Mouse (Mus musculus): ENCODE results near the gene Zfp980. TPM values are rescaled to one million over a fixed set of nuclear protein-coding genes. Genes with fewer than 3 reads are reported as not detected.

Gene Zfp980
- polyA plus RNA-seq, 1 experiment from 2014 or later: not detected

Other genes starting within 250 kb of the Zfp980 start
- gene Zfp990, start 159.9 kb upstream of the Zfp980 start, polyA plus RNA-seq (2016; fragmentation: Nextera tagmentation; extraction: Ambion mirVana): 0.07 TPM in 1 of 2 replicates, not detected in the other
- 0.92 and 0.93 TPM in 2 replicates for gene Gm13212, start 85.5 kb upstream of the Zfp980 start, polyA plus RNA-seq (2016; fragmentation: Nextera tagmentation; extraction: Ambion mirVana)
- not detected in 2 replicates for gene Zfp986, start 198.1 kb downstream of the Zfp980 start, polyA plus RNA-seq (2016; fragmentation: Nextera tagmentation; extraction: Ambion mirVana)

Data from forebrain, embryonic 10.5 days (tissue).